Mouse (Mus musculus) bone marrow, adult 2 months (tissue): ENCODE data around the gene Cpt1c.

Source experiments
- CTCF ChIP-seq: fragments of 200-500 bp; IDR thresholded peaks from 2 replicates; pipeline ENCODE4 v1.5.1; 2011; ENCODE audit warnings: low read length, control low read depth; ENCODE audit not compliant: control insufficient read depth, insufficient read depth
- POLR2A ChIP-seq: fragments of 200-500 bp; IDR thresholded peaks from 2 replicates; pipeline ENCODE4 v1.6.1; 2011; ENCODE audit warnings: low read depth, mild to moderate bottlenecking, control low read depth, low read length, borderline replicate concordance; ENCODE audit not compliant: control insufficient read depth

DNA sequence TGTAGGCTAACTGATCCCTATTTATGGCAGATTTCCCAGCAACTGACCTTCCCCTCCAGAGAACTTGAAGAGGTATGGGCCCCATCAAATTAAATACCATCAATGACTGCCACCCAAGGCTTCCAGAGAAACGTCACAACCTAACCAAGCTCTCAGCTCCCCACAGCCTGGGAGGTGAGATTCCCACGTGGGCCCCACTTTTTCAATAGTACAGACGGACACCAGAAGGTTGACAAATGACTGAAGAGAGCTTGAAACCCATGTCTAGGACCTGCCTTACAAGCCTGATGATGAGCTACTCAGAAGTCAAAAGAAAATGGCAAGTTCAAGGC, 10.1 kb upstream of the Cpt1c start:
- TF ChIP-seq POLR2A (no peak), CTCF (no peak)
